In genomic region chr7:112491737-112492136, GRCm38 (mm10) we compare ENCODE assay signal across 27 mouse cellular contexts.
A peak's percentile ranks its signal among the peaks of the same experiment; 100 is the strongest.
DNase-seq lines count a peak whose midpoint lies in the region; ATAC-seq lines count a peak whose summit lies in the region.
"Had no signal": no experiment of that assay in that cellular context is flagged by ENCODE, and none has a peak within 500 bp of the region (broad histone marks: within the 10 kb centered on the region; RNA-seq: fewer than 3 reads in every experiment).

No protein-coding gene starts in this region.

- H3K9ac ChIP-seq in embryonic facial prominence, embryonic 14.5 days (ENCODE audit: low read depth, low read length): no peak overlapping the region
- H3K9ac ChIP-seq in stomach, embryonic 14.5 days (replicated peaks; ENCODE audit: low read depth, low read length): no peak overlapping the region
- no peak overlapping the region for H3K9ac ChIP-seq in hindbrain, embryonic 14.5 days
- H3K9ac ChIP-seq: embryonic facial prominence, embryonic 13.5 days; heart, embryonic 12.5 days; hindbrain, embryonic 12.5 days; liver, embryonic 13.5 days; lung, embryonic 15.5 days; neural tube, embryonic 13.5 days had no signal

- no peak overlapping the region for H3K27ac ChIP-seq in embryonic facial prominence, embryonic 14.5 days (replicated peaks; ENCODE audit: low read depth, low read length)
- no peak overlapping the region; the same call in 1 of the 2 replicates for H3K27ac ChIP-seq in embryonic facial prominence, embryonic 10.5 days (replicated peaks)
- no peak overlapping the region for H3K27ac ChIP-seq in stomach, embryonic 14.5 days (ENCODE audit: low read length)
- H3K27ac ChIP-seq in hindbrain, embryonic 14.5 days: no peak overlapping the region
- H3K27ac ChIP-seq: embryonic facial prominence, embryonic 13.5 days; hindbrain, embryonic 12.5 days; kidney, postnatal 0 days; left cerebral cortex, adult 2 months; liver, embryonic 13.5 days; lung, embryonic 15.5 days; neural tube, embryonic 13.5 days had no signal

- DNase-seq in embryonic facial prominence, embryonic 14.5 days (ENCODE audit: low spot score): no peak
- DNase-seq in embryonic facial prominence, embryonic 10.5 days (ENCODE audit: low spot score): no peak
- DNase-seq in lung, postnatal 36 days: peak; percentile 70
- DNase-seq in lung, postnatal 14 days: no peak
- no peak for DNase-seq in hindbrain, embryonic 14.5 days (ENCODE audit: low spot score)
- DNase-seq: adrenal gland, adult 2 months; cerebellum, adult 11-12 months; cerebellum, postnatal 14 days; gastrocnemius, postnatal 10 days; heart, postnatal 14 days; kidney, adult 2 months; layer of hippocampus, adult 9-11 months; liver, embryonic 13.5 days; midbrain, embryonic 14.5 days; thymus, postnatal 14 days had no signal

- 55% methylated on average over 1 of the region's 1 CpGs for WGBS in embryonic facial prominence, embryonic 14.5 days
- 57% methylated on average over 1 of the region's 1 CpGs for WGBS in embryonic facial prominence, embryonic 10.5 days
- 65% methylated on average over 1 of the region's 1 CpGs for WGBS in stomach, embryonic 14.5 days
- 74% methylated on average over 1 of the region's 1 CpGs for WGBS in hindbrain, embryonic 14.5 days

- H3K36me3 ChIP-seq in embryonic facial prominence, embryonic 14.5 days (ENCODE audit: control insufficient read depth, insufficient read depth, low read length): no peaks in the 10 kb centered on the region
- H3K36me3 ChIP-seq in embryonic facial prominence, embryonic 10.5 days (replicated peaks): no peaks in the 10 kb centered on the region
- no peaks in the 10 kb centered on the region for H3K36me3 ChIP-seq in stomach, embryonic 14.5 days (ENCODE audit: control insufficient read depth, insufficient read depth, low read length)
- H3K36me3 ChIP-seq in hindbrain, embryonic 14.5 days (replicated peaks; ENCODE audit: control insufficient read depth, insufficient read depth): no peaks in the 10 kb centered on the region
- H3K36me3 ChIP-seq: embryonic facial prominence, embryonic 13.5 days; heart, embryonic 12.5 days; hindbrain, embryonic 12.5 days; liver, embryonic 13.5 days; lung, embryonic 15.5 days; neural tube, embryonic 13.5 days had no signal

- H3K27me3 ChIP-seq in embryonic facial prominence, embryonic 14.5 days (replicated peaks; ENCODE audit: control insufficient read depth, insufficient read depth, low read length): no peaks in the 10 kb centered on the region
- no peaks in the 10 kb centered on the region for H3K27me3 ChIP-seq in embryonic facial prominence, embryonic 10.5 days (replicated peaks; ENCODE audit: low read depth, poor library complexity, severe bottlenecking)
- no peaks in the 10 kb centered on the region for H3K27me3 ChIP-seq in stomach, embryonic 14.5 days (ENCODE audit: control insufficient read depth, insufficient read depth, low read length)
- H3K27me3 ChIP-seq in hindbrain, embryonic 14.5 days (ENCODE audit: control insufficient read depth, insufficient read depth, low read length): no peaks in the 10 kb centered on the region
- H3K27me3 ChIP-seq: embryonic facial prominence, embryonic 13.5 days; heart, embryonic 12.5 days; hindbrain, embryonic 12.5 days; liver, embryonic 13.5 days; lung, embryonic 15.5 days; megakaryocyte, embryonic 14.5 days; neural tube, embryonic 13.5 days had no signal

- no peaks in the 10 kb centered on the region for H3K9me3 ChIP-seq in embryonic facial prominence, embryonic 14.5 days (ENCODE audit: control insufficient read depth, low read length)
- H3K9me3 ChIP-seq in embryonic facial prominence, embryonic 10.5 days: no peaks in the 10 kb centered on the region
- H3K9me3 ChIP-seq in stomach, embryonic 14.5 days (ENCODE audit: control insufficient read depth, low read depth, low read length): no peaks in the 10 kb centered on the region
- H3K9me3 ChIP-seq in hindbrain, embryonic 14.5 days (ENCODE audit: control insufficient read depth, low read length): no peaks in the 10 kb centered on the region
- H3K9me3 ChIP-seq: embryonic facial prominence, embryonic 13.5 days; hindbrain, embryonic 12.5 days; liver, embryonic 13.5 days; lung, embryonic 15.5 days; megakaryocyte, embryonic 14.5 days; neural tube, embryonic 13.5 days had no signal

- H3K4me3 ChIP-seq in embryonic facial prominence, embryonic 14.5 days (ENCODE audit: low read depth, low read length): no peak overlapping the region
- H3K4me3 ChIP-seq in embryonic facial prominence, embryonic 10.5 days: no peak overlapping the region
- H3K4me3 ChIP-seq in stomach, embryonic 14.5 days (ENCODE audit: low read depth, low read length): no peak overlapping the region
- H3K4me3 ChIP-seq in hindbrain, embryonic 14.5 days (replicated peaks; ENCODE audit: low read length): no peak overlapping the region
- H3K4me3 ChIP-seq: embryonic facial prominence, embryonic 13.5 days; heart, embryonic 12.5 days; hindbrain, embryonic 12.5 days; left cerebral cortex, adult 2 months; liver, embryonic 13.5 days; lung, embryonic 15.5 days; megakaryocyte, embryonic 14.5 days; neural tube, embryonic 13.5 days had no signal

- no peak overlapping the region for H3K4me2 ChIP-seq in embryonic facial prominence, embryonic 14.5 days (ENCODE audit: low read depth, low read length)
- no peak overlapping the region for H3K4me2 ChIP-seq in stomach, embryonic 14.5 days (replicated peaks; ENCODE audit: low read depth, low read length)
- no peak overlapping the region for H3K4me2 ChIP-seq in hindbrain, embryonic 14.5 days (replicated peaks)
- H3K4me2 ChIP-seq: embryonic facial prominence, embryonic 13.5 days; heart, embryonic 12.5 days; hindbrain, embryonic 12.5 days; liver, embryonic 13.5 days; lung, embryonic 15.5 days; neural tube, embryonic 13.5 days had no signal

- peak; percentile 66 for ATAC-seq in embryonic facial prominence, embryonic 14.5 days (ENCODE audit: low read depth)
- ATAC-seq in stomach, embryonic 14.5 days (ENCODE audit: insufficient number of reproducible peaks, insufficient read depth, low FRiP score, low read depth): 0 out of 2 replicates have a peak, but pooled peaks have one; percentile 37
- no peak for ATAC-seq in hindbrain, embryonic 14.5 days (ENCODE audit: low FRiP score)
- ATAC-seq in megakaryocyte-erythroid progenitor cell, adult 5-6 weeks (replicated peaks; ENCODE audit: low FRiP score, low TSS enrichment, poor library complexity, severe bottlenecking): no peak
- ATAC-seq: CD4-positive, CD25-positive, alpha-beta regulatory T cell, adult 4 months; forebrain, embryonic 14.5 days had no signal

- H3K4me1 ChIP-seq in embryonic facial prominence, embryonic 14.5 days (ENCODE audit: control insufficient read depth, insufficient read depth, low read length): peaks cover 6% of the 10 kb centered on the region; the same call in 1 of the 2 replicates
- H3K4me1 ChIP-seq in embryonic facial prominence, embryonic 10.5 days: peaks cover 48% of the 10 kb centered on the region
- peaks cover 23% of the 10 kb centered on the region for H3K4me1 ChIP-seq in stomach, embryonic 14.5 days (ENCODE audit: control insufficient read depth, insufficient read depth, low read length)
- peaks cover 4% of the 10 kb centered on the region; the same call in 1 of the 2 replicates for H3K4me1 ChIP-seq in hindbrain, embryonic 14.5 days (replicated peaks; ENCODE audit: control insufficient read depth, insufficient read depth, low read length)
- H3K4me1 ChIP-seq: megakaryocyte, embryonic 14.5 days had no signal

Comparison
In these comparisons a context has a peak if more than half of its experiments do, and no peak if none do; other contexts are left out.
1. ATAC-seq: peak in embryonic facial prominence, embryonic 14.5 days (single experiment) and stomach, embryonic 14.5 days (single experiment); none in hindbrain, embryonic 14.5 days (single experiment) and megakaryocyte-erythroid progenitor cell, adult 5-6 weeks (single experiment).